Mouse (Mus musculus) C2C12 (cell line): ENCODE results near the gene Sox11. TPM values are rescaled to one million over a fixed set of nuclear protein-coding genes. Genes with fewer than 3 reads are reported as not detected.

Source experiments
- H3K27me3 ChIP-seq: one replicate; pipeline ENCODE4 v1.6.1; 2011; ENCODE audit not compliant: control insufficient read depth, insufficient read depth, insufficient read length
- H3K36me3 ChIP-seq: one replicate; pipeline ENCODE4 v1.6.1; 2011; ENCODE audit not compliant: control insufficient read depth, insufficient read depth
- H3K4me3 ChIP-seq: one replicate; pipeline ENCODE4 v1.5.1; 2011; ENCODE audit warnings: mild to moderate bottlenecking, control low read depth; ENCODE audit not compliant: poor library complexity, insufficient read depth, severe bottlenecking
- H3K79me2 ChIP-seq: one replicate; pipeline ENCODE4 v1.6.1; 2011; ENCODE audit not compliant: control insufficient read depth, insufficient read depth
- H3K79me3 ChIP-seq: one replicate; pipeline ENCODE4 v1.6.1; 2011; ENCODE audit warnings: low read depth, control low read depth
- H3ac ChIP-seq: one replicate; pipeline ENCODE3; 2011; ENCODE audit warnings: low read depth; ENCODE audit not compliant: control insufficient read depth, insufficient read length
- CEBPB ChIP-seq: IDR thresholded peaks from one replicate; pipeline ENCODE4 v1.6.1; 2011; ENCODE audit warnings: low read depth, mild to moderate bottlenecking, control low read depth, moderate library complexity
- CTCF ChIP-seq: IDR thresholded peaks from one replicate; pipeline ENCODE4 v1.5.1; 2011; ENCODE audit not compliant: control insufficient read depth, insufficient read depth, insufficient read length
- FOSL1 ChIP-seq: IDR thresholded peaks from one replicate; pipeline ENCODE4 v1.8.0; 2011; ENCODE audit warnings: mild to moderate bottlenecking, low read length; ENCODE audit not compliant: poor library complexity, insufficient read depth, severe bottlenecking
- MAX ChIP-seq: IDR thresholded peaks from one replicate; pipeline ENCODE4 v1.6.1; 2011; ENCODE audit warnings: mild to moderate bottlenecking, control low read depth
- MYOD1 ChIP-seq: IDR thresholded peaks from one replicate; pipeline ENCODE4 v1.6.1; 2011; ENCODE audit warnings: low read depth; ENCODE audit not compliant: control insufficient read depth, insufficient read length
- MYOG ChIP-seq: IDR thresholded peaks from one replicate; pipeline ENCODE4 v1.6.1; 2011; ENCODE audit not compliant: control insufficient read depth, insufficient read length; ENCODE audit errors: extremely low read depth
- USF1 ChIP-seq: IDR thresholded peaks from one replicate; pipeline ENCODE4 v1.6.1; 2011; ENCODE audit warnings: low read depth, mild to moderate bottlenecking, control low read depth, moderate library complexity
- polyA plus RNA-seq: library from polyadenylated mRNA; unstranded; fragments of >200 nt; fragmentation: generic; extraction: Trizol; gene quantifications from one replicate; pipeline ENCODE4 v1.2.1, GENCODE M21; 2012; ENCODE audit warnings: missing spikeins

Gene Sox11
- polyA plus RNA-seq, 1 experiment = 7.0 TPM

- peak overlapping the region; percentile 97 for H3ac ChIP-seq
- H3K27me3 ChIP-seq = no peaks in the 10 kb centered on the region
- no peak for TF ChIP-seq MAX
- no peak for TF ChIP-seq FOSL1
- no peak for TF ChIP-seq MYOG
- no peak for TF ChIP-seq CTCF
- no peak for TF ChIP-seq USF1
- no peak for TF ChIP-seq CEBPB
- no peak for TF ChIP-seq MYOD1
- peaks cover 55% of the 10 kb centered on the region for H3K79me3 ChIP-seq
- H3K4me3 ChIP-seq = peak overlapping the region; percentile 68
- peaks cover 72% of the 10 kb centered on the region for H3K79me2 ChIP-seq
- H3K36me3 ChIP-seq = peaks cover 13% of the 10 kb centered on the region
Observed at GRCm38 (mm10) chr12:27338721-27339170, 3.6 kb downstream of the Sox11 start.

DNA sequence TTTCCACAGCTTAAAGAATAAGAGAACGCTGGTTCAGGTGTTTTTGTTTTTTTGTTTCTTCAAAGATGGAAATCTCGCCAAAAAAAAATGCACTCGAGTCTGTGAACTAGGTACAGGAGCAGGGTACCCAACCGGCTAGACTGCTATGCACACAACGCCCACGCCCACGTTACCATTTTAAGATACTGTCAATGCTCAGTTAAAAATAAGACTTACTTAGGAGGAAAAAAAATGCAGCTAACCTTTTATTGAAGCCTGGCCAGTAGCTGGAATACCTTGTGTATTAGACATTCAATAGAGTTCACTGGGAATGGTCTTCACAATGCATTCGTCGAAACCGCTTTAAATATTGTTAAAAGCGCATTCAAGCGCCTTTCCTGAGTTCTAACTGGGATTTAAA, 4.3 kb downstream of the Sox11 start:
- Histone ChIP-seq H3ac (no peak overlapping the region), H3K4me3 (no peak overlapping the region), H3K36me3 (peaks cover 13% of the 10 kb centered on the region), H3K79me2 (peaks cover 72% of the 10 kb centered on the region), H3K79me3 (peaks cover 55% of the 10 kb centered on the region), H3K27me3 (no peaks in the 10 kb centered on the region)
- no peak for TF ChIP-seq MYOG
- no peak for TF ChIP-seq CEBPB

DNA sequence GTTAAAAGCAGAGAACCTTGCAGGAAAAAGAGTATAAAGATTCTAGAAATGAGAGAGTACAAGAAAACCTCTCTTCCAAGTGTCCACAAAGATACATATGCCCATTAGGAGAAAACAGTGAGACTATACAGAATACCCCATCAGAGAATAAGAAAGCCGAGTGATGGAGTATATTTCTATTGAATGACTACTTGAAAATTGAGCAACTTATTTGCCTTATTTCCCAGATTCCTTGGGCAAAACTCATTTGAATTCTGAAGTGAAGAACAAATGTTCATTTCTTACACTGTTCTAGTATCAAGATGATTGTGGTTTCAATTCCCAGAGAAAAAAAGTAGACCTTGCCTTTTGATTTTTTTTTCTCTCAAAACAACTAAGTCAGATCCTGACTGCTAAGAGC, 4.9 kb downstream of the Sox11 start:
- Histone ChIP-seq H3ac (no peak overlapping the region), H3K79me3 (peaks cover 55% of the 10 kb centered on the region), H3K4me3 (no peak overlapping the region), H3K79me2 (peaks cover 72% of the 10 kb centered on the region), H3K27me3 (no peaks in the 10 kb centered on the region), H3K36me3 (peaks cover 13% of the 10 kb centered on the region)
- TF ChIP-seq FOSL1 (no peak), MYOD1 (no peak), CEBPB (no peak), CTCF (no peak), MYOG (no peak), MAX (no peak), USF1 (no peak)

GRCm38 (mm10) chr12:27336801-27337200, 5.6 kb downstream of the Sox11 start:
- no peak for TF ChIP-seq CEBPB
- no peak for TF ChIP-seq CTCF

GRCm38 (mm10) chr12:27336336-27336735, 6.0 kb downstream of the Sox11 start:
- Histone ChIP-seq H3K36me3 (peaks cover 13% of the 10 kb centered on the region), H3K4me3 (no peak overlapping the region), H3K27me3 (no peaks in the 10 kb centered on the region), H3K79me3 (peaks cover 50% of the 10 kb centered on the region), H3K79me2 (peaks cover 62% of the 10 kb centered on the region), H3ac (no peak overlapping the region)
- TF ChIP-seq MYOG (no peak), MAX (no peak), CEBPB (no peak), USF1 (no peak), MYOD1 (no peak), CTCF (no peak), FOSL1 (no peak)

More at GRCm38 (mm10) chr12:27336801-27337200, 5.6 kb downstream of the Sox11 start:
- peaks cover 13% of the 10 kb centered on the region for H3K36me3 ChIP-seq
- H3K27me3 ChIP-seq = no peaks in the 10 kb centered on the region
- no peak overlapping the region for H3ac ChIP-seq
- H3K79me2 ChIP-seq = peaks cover 67% of the 10 kb centered on the region
- peaks cover 52% of the 10 kb centered on the region for H3K79me3 ChIP-seq
- H3K4me3 ChIP-seq = no peak overlapping the region

- peaks cover 54% of the 10 kb centered on the region for H3K79me2 ChIP-seq
- peaks cover 13% of the 10 kb centered on the region for H3K36me3 ChIP-seq
- TF ChIP-seq CEBPB = no peak
- no peak for TF ChIP-seq MYOG
- no peak for TF ChIP-seq MYOD1
- no peak for TF ChIP-seq CTCF
Observed at GRCm38 (mm10) chr12:27335356-27336055, 6.9 kb downstream of the Sox11 start.

More at GRCm38 (mm10) chr12:27335356-27336055, 6.9 kb downstream of the Sox11 start:
- peaks cover 43% of the 10 kb centered on the region for H3K79me3 ChIP-seq
- H3K27me3 ChIP-seq = no peaks in the 10 kb centered on the region
- H3ac ChIP-seq = no peak overlapping the region
- no peak overlapping the region for H3K4me3 ChIP-seq
